Mouse (Mus musculus): ENCODE results near the gene Fgfr2.
"Not testable (repeated sequence)": the region's sequence is repeated elsewhere in the genome, so short reads cannot be mapped to it uniquely, and the experiment has no call there.

Fgfr2 gene

DNA sequence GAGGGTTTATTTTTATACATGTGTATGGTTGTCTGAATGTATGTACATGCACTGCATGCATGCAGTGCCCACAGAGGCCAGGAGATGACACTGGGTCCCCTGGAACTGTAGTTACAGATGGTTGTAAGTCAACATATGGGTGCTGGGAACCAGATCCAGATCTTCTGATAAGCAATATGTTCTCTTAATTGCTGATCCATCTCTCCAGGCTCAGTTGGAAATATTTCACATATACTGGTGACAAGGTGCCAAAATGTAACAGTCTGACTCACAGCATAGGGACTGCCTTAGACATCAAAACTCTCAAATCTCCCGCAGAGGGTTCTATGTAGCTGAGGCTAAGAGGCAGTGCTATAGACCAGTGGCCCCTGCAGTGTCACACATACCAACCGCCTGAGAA is 646.7 kb downstream of the Fgfr2 start:
- no peak for DNase-seq

DNA sequence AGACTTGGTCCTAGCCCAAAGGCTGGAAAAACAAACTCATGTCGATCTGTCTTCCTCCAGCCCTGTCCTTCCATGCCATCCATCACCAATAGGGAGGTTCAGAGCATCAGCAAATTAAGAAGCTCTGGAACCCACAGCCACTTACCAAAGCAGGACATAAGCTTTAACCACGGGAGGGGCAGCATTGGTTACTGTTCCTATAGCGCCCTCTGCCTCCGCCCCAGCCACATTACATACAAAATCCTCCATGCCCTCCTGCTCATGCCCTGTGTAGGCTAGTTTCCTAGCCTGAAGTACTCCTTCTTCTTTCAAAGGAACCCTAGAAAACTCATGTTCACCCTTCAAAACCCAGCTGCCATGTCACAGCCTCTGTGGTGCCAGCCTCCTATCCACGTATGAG is 648.1 kb downstream of the Fgfr2 start:
- DNase-seq = peak; percentile 74

DNA sequence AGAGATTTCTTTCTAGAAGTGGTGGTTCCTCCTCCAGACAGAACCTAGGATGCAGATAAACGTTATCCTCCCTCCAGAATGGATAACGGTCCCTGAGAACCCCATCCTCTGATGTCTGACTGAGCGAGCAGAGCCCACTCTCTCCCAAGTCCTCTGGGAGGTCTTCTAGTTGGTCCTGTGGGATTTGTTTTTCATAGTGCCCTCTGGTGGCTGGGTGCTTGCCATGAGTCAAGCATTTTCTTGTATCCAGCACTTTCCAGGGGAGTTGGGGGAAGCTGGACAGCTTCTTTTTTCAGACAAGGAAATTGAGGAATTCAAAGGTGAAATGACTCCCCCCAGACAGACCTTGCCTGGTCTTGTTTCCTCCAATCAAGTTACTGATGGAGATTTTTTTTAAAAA is 651.8 kb downstream of the Fgfr2 start:
- DNase-seq = peak; percentile 75

DNA sequence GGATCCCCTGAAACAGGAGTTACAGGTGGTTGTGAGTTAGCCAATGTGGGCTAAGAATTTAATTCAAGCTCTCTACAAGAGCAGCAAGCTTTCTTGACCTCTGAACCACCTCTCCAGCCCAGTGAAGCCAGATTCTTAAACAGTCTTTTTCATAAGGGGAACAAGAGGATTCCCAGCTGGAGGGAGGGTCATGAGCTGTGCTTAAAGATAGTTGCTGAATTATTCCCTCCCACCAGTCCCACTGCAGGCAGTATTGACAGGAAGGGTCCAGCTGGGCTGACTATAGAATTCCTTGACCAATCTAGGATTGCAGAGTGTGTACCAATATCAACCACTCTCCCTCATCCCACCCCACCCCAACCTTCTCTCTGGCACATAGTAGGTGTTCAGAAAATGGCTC is 654.8 kb downstream of the Fgfr2 start:
- DNase-seq = no peak

DNA sequence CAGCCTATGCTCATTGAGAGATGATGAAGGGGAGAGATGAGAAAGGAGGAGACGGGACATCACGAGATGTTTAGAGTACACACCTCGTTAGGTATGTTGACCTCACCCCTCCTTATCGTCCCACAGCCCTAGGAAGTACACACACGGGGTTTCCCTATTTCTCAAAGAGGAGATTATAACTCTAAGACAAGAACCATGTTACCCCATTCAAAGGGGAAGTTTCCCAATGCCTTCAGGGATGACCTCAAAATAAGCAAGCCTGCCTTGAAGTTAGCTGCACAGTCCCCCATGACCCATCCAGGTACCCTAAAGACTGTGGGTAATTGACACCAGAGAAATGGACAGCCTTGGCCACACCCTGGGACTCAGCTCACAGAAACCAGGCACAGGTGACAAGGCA is 657.3 kb downstream of the Fgfr2 start:
- DNase-seq = no peak

DNA sequence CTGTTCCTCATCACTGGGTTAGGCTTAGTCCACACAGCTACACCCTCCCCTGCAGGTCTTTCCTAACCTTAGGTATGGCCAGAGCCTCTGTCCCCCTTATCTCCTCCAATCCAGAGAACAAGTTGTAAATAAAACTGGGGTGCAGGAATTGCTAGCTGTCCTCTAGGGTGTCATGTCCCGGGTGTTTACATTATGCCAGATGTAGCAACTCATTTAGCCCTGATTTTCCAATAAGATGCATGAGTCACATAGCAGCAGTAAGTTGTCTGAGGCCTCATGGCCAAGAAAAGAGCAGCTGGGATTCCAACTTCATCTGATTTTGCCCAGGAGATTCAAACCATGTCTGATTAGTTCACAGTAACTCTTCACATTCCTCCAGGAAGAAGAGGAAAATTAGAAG is 658.3 kb downstream of the Fgfr2 start:
- no peak for DNase-seq

DNA sequence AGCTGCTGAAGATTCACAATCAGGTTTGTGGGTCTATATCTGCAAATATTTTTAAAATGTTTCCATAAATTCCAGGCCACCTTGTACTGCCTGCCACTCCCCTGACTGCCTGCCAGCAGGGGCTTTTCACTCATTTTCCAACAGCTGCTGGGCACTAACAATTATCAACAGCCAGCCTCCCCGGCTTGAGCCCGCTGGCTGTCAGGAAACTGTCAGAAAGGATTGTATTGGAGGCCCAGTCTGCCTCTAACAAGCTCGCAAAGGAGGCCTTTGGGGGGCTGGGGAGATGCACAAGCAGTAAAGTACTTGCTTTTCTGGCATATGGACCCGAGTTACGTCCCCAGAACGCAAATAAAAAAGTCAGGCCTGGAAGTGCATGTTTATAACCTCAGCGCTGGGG is 664.7 kb downstream of the Fgfr2 start:
- no peak for DNase-seq

DNA sequence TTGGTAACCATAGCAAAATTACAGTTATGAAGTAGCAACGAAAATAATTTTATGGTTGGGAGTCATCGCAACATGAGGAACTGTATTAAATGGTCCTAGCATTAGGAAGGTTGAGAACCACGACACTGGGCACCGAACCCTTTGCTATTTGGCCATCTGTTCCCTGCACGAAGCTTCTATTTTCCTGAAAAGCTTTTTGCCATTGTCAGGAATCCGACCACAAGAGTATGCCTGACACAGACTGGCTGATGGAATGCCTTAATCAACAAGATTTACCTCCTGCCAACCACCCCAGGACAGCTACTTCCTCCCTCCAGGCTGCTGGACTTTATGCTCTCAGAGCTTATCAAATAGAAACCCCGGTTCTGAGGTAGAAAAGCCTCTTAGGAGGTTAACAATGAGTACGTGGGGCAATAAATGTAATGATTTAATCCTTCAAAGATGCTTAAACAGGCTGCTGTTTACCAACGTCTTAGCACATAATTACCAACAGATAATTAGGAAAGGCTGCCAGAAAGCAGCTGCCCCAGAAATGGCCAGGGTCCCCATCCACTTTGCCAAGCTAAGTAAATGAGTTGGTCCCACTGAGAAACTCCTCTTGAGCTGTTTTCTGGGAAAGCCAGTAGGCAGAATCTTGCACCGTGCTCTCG is 668.0 kb downstream of the Fgfr2 start:
- DNase-seq = no peak

DNA sequence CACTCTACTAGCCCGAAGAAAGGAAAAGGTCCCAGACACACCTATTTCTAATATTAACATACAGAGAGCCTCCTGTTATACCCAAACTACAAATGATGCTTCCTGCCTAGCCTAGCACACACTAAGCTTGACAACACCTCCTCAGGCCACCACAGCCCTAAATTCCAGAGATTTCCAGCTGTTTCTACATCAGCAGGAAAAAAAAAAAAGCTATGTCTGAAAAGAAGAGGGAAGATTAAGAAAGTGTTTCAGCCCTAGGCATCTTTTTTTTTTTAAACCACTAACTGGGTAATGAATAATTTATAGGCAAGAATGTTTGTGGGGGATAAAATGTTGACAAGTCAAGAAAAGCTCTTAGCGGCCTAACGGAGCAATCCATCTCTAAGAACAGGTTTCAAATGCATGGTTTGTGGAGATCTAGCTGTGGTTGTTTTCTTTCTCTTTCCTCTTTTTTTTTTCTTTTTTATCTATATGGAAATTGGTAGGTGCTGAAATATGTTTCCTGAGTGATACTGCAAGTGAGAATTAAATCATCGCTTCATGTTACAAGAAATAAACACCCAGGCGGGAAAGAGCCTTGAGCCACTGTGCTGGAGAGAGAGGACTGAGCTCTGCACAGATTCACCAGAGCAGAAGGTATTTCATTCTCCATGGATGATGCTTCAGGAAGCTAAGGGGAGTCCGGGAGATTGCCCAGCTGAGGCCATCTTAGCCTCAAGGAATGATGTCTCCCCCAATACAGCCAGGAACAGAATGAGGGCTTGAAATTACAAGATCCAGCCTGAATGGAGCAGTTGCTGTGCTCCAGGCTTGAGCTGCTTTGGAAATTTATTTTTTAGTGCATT is 673.0 kb downstream of the Fgfr2 start:
- DNase-seq = no peak

DNA sequence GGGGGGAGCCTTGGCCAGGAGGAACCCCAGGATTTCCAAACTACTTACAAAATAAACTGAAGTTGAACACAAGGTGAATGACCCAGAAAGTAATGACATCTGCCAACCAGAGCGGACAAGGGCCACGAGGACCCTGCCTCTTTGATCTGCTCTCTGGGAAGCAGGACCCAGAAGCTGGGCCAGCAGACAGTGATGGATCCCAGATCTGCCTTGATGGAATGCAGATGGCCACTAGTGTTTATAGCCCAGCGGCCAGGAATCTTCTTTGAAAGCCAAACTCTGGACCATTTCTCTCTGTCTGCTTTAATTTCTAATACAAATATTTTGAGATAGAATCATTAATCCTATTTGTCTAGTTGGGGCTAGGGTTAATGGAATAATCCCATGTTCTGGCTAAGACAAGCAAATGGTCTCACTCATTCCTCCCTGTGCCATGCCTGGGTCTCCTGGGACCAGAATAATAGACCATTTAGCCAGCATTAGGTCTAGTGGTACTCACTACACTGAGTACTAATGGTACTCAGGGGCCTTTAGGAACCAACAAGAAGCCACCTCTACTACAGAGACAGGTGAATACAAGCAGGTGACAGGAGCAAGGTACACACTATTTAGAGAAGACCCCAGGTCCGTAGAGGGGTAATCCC is 674.5 kb downstream of the Fgfr2 start:
- peak; percentile 58 for DNase-seq

DNA sequence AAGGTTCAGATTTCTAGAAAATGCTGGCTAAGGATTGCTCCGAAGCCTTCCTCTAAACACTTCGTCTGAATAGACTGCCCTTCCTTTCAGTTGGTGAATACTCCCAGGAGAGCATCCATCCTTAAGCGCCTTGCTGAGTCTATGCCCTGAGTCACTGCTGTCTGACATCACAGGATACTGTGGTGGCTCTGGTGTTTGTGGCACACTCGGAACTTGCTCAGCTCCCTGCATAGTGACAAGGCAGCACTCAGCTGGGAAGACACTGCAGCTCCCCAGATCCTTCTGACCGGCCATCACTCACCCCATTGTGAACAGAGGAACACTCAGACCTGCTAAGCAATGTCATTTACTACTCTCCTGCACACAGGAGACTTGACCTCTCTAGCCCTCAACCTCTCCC is 675.6 kb downstream of the Fgfr2 start:
- DNase-seq = no peak

DNA sequence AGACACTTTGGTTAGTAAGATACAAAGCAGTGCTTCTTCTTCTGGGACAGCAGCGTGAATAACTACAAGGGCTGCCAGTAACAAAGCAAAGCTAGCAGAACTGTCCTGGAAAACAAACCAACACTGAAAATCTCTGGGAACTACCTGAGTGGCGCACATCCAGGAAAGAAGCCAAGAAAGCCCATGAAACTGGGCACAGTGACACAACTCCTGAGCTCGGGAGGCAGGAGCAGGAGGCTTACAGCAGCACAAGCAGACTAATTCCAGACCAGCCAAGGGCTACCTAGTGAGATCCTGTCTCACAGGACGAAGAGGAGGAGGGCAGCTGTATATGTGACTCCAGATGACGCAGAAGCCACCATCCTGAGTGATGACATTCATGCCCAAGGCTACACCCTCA is 676.3 kb downstream of the Fgfr2 start:
- no peak for DNase-seq

DNA sequence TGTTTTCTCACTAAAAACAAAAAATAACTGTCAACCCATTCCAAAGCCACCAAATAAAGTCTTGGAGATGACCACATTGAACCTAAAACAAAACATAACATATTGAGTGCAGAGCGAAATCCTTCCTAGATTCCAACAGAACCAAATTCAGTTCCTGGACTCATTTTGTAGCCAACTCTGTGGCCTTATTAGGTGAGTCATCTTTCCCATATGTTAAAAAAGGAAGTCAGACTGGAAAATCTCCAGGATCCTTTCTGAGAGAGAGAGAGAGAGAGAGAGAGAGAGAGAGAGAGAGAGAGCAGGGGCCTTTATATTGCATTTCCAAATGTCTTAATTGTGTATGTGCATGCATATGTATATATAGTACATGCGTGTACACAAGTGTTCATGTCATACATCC is 678.9 kb downstream of the Fgfr2 start:
- no peak for DNase-seq

DNA sequence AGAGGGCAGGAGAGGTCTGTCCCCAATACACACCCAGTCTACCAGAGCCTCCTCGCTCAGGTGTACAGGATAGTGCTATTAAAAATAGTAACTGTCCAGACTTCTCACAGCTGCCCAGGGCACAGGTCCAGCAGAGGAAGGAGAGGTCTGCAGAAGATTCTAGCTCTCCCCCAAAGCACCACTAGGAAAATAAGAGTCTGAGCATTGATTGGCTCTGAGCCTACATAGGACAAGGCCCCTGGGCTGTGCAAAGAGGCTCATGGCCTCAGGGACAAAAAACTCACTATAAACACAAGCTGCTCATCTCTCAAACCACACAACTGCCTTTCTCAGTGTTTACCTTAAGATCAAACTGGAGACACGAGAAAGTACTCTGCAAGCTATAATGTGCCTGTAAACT is 679.4 kb downstream of the Fgfr2 start:
- DNase-seq = no peak

DNA sequence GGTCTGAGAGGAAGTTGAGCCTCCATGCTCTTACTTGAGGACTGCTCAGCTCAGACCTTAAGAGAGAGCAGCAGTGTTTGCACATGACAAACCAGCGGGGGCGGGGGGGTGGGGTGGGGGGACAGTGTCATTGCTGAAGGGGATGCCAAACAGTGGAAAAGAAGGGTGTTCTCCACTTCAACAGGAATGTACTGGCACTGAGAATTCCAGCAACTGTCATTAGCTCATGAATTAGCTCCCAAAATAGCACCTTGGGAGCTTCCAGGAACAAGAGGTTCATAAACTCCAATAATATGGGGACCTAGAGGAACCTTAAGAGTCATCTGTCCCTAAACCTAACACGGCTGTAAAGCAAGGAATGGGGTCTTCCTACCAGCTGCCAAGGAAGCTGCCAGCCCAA is 680.0 kb downstream of the Fgfr2 start:
- DNase-seq = no peak

DNA sequence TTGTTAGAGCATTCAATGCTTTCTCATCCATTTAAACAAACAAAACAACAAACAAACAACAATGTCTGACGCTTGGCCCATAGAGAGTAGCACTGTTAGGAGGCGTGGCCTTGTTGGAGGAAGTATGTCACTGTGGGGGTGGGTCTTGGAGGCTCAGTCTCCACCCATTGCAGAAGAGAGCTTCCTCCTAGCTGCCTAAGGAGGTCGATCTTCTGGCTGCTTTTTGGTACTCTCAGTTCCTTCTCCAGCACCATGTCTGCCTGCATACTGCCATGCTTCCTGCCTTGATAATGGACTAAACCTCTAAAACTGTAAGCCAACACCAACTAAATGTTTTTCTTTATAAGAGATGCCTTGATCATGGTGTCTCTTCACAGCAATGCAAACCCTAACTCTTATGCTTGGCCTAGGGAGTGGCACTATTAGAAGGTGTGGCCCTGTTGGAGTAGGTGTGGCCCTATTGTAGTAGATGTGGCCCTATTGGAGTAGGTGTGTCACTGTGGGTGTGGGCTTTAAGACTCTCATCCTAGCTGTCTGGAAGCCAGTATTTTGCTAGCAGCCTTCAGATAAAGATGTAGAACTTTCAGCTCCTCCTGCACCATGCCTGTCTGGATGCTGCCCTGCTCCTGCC is 680.9 kb downstream of the Fgfr2 start:
- not testable (repeated sequence) for DNase-seq

DNA sequence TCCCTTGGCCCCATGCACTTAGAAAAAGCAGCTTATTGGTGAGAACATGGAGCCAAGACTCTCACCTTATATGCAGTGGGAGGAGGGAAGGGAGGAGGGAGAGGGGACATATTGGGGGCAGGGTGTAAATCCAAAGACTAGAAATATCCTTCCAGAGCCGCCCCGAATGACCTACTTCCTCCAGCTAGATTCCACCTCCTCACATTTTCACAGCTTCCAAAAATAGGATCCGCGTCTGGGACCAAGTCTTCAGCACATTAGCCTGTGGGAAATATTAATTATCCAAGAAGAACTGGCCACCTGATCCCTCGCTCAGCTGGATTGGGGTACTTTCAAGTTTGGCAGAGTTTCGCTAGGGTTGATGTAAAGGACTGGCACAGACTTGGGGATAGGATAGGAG is 683.2 kb downstream of the Fgfr2 start:
- no peak for DNase-seq

DNA sequence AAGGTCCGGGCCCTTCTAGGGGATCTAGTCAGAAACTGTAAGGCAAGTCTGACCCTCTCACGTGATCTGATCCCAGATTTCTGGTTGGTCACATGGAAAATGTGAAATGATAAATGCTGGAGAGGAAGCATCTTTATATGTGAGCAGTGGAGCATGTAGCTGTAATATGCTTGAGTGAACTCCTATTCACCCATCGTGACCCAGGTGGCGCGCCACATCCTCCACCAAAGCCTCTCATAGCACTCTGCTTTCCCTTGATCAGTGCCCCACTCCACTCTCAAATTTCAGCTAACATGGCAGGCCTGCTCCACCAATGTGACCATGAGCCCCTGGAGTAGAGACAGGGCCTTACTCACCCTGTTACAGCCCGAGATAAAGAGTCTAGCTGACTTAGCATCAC is 685.1 kb downstream of the Fgfr2 start:
- DNase-seq = no peak

DNA sequence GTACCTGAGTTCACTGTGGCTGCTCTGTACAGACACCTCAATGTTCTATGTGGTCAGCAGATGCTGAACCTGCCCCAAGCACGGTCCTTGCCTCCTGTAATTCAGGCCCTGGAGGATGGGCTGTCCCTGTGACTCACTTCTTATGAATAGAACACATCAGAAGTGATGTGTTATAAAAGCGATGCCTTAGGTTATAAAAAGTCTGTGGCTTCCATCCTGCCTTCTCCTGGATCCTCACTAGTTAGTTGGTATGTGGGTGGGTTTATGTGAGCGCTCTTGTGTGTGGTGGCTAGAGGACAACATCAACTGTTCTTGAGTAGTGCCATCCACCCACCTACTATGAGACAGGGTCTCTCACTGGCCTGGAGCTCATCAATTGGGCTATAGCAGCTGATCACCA is 685.7 kb downstream of the Fgfr2 start:
- DNase-seq = no peak

DNA sequence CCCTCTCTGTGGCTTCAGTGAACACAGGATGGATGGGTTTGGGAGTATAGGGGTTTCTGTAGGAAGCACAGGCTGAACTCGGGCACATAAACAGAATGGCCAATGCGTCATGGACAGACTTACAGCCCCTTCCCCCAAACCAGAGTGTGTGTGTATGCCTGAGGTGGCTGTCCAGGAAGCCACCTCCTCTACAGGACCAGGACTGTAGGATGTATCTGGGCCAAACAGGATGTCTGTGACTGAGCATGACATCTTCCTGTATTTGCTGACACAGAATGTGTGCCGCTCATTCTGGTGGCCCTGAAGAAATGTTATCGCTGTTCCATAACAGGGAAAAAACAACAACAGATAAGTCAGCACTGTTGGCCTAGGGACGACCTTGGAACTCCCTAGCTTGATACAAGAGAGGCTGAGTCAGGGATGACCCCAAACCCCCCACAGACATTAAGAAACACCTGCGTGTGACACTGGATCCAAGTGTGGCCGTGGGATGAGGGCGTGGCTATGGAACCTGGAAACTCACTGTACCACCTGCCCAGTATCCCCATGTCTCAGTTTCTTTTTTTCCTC is 687.6 kb downstream of the Fgfr2 start:
- no peak for DNase-seq

DNA sequence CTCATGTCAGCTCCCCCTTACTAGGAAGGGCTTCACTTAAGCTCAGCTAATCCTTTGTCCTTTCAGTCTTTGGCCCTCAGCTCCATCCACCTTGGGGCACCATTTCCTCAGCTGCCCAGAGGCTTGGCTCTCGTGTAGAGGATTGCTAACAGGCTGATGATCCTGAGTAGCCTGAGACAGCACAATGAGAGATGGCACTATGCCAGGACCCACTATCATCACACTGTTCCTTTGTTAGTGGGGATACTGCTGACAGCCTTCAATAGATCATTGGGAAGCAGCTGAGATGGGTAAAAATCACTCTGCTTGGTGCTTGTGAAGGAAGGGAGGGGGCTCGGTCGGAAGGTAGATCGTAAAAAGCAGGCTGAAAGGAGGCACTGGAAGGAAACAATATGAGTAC is 693.8 kb downstream of the Fgfr2 start:
- peak; percentile 22 for DNase-seq

DNA sequence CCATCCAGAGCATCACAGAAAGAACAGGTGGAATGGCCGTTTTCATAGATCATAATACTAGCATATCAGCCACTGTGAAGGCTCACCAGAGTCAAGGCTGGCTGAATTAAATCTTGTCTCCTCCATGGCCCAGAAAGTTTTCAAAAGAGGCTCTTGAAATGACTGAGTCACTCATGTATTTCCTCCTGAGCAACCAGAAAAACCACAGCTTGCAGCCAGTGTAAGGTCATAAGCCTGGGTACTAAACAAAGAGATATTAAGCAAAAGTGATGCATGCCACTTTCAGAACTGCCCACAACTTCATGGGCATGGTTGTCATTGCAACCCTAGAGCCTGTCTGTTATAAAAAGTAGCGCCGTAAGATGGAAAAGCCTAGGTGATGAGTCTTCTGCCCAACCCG is 694.8 kb downstream of the Fgfr2 start:
- DNase-seq = no peak

DNA sequence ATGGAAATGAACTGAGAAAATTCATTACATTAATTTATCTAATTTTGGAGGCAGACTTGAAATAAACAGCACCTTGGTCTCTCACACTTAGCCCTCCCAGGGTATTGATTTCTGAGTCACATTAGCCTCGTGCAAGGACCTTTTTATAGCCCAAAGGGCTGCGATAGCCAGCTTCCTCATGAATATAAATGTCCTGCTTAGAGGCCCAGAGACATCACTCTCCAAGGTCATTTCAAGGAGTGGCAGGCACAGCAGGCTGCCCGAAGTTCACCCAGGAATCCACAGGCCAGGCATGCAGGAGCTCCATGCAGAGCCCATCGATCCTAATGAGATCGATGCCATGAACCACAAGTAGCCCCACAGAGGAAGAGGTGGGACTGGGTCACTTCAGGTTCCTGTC is 697.1 kb downstream of the Fgfr2 start:
- no peak for DNase-seq
